Mouse (Mus musculus) brain, embryonic 14.5 days (tissue): ENCODE data around the gene Nrp1.

ENCODE experiments used
- CTCF ChIP-seq: fragments of 200-500 bp; IDR thresholded peaks from 2 replicates; pipeline ENCODE4 v1.5.1; 2012; ENCODE audit warnings: inconsistent platforms, mild to moderate bottlenecking, moderate library complexity, borderline replicate concordance; ENCODE audit not compliant: insufficient read depth, insufficient read length; ENCODE audit errors: extremely low read depth
- POLR2A ChIP-seq: fragments of 200-500 bp; IDR thresholded peaks from 2 replicates; pipeline ENCODE4 v1.6.1; 2012; ENCODE audit warnings: mild to moderate bottlenecking, inconsistent platforms, borderline replicate concordance; ENCODE audit not compliant: poor library complexity, insufficient read depth, insufficient read length, severe bottlenecking; ENCODE audit errors: extremely low read depth

GRCm38 (mm10) chr8:128474614-128475013 is 116.2 kb downstream of the Nrp1 start:
- TF ChIP-seq POLR2A (no peak), CTCF (no peak)
